Mouse (Mus musculus) erythroblast, adult 5-6 weeks (primary cell): ENCODE measurements around the gene Med23. TPM values are rescaled to one million over a fixed set of nuclear protein-coding genes. Genes with fewer than 3 reads are reported as not detected.

Source experiments
- ATAC-seq: replicated peaks from 2 replicates; pipeline ENCODE4 v1.8.0; 2016; ENCODE audit warnings: moderate number of reproducible peaks, mild to moderate bottlenecking, moderate TSS enrichment, inconsistent platforms; ENCODE audit not compliant: poor library complexity, low FRiP score, severe bottlenecking
- total RNA-seq, 2 experiments: library from RNA; stranded (forward) in 1 of 2; stranded (reverse) in 1 of 2; fragments of 150-400 nt in 1 of 2; fragments of 200-764, 138-1000 nt in 1 of 2; gene quantifications; 2 replicates each; pipeline versions ENCODE4 v1.2.3 to v1.2.4; 2015 to 2017; ENCODE audit warnings: low replicate concordance in 2 of 2

Med23 gene
- total RNA-seq, 2 experiments from 2014 or later = 5.2 to 12.2 TPM

DNA sequence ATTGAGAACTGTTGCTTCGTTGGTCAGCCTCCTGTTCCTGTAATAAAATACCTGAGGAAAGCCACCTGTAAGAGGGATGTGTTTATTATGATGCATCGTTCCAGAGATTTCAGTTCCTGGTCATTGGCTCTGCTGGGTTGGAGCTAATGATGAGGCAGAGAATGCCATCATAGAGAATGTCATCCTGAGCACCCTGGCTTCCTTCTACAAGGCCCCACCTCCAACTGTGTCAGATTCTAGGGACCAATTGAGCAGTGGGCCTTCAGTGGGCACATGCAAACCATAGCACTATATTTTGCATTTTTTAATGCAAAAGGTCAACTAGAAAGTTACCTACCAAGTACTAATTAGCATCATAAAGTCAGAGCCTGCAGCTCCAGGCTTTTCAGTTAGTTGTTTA, 6.6 kb upstream of the Med23 start:
- no peak for ATAC-seq

DNA sequence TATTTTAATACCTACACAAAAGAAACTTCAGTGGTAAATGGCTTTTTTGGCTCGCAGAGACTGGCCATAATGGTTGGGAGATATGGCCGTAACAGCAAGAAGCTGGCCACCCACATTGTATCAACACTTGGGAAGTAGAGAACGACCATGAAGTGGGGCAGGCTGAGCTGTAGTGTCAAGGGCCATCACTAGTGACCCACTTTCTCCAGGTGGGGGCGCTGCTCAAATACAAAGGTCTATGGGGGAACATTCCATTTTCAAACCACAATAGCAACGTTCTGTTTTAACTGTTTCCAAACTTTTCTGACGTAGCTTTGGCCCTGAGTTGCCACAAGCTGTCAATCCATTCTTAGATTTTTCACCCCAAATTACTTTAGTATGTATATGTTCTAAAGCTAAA, 5.4 kb upstream of the Med23 start:
- no peak for ATAC-seq

DNA sequence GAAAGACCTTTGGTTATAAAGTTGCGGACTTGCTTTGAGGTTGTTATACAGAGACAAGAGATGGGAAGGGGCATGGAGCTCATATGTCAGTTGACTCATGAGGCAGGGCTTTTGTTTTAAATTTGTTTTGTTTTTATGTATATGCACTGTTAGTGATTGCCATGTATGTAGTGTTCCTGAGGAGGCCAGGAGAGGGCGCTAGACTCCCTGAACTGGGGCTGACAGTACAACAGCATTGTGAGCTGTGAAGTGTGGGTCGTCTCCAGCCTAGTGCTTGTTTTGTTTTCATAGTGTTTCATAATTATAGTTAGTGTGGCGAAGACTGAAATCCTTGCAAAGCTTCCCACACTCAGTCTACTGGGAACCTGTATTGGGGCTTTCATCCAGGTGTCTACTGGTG, 3.8 kb downstream of the Med23 start:
- no peak for ATAC-seq

DNA sequence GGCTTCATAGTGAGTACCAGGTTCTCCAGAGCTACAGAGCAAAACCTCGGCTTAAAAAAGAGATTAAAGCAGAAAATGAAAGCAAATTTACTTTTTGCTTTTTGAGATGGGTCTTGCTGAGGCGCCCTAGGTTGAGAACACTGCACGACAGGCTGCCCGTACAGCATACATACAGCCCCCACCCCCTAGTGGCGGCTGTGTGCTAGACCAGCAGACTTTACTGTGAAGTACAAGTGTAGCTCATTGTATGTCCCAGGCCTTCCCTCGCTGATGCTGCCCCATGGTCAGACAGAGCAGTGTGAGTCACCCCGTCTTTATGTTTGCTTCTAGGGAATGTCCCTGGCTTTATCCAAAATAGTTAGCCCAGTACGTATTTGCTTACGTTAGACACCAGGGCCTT, 16.2 kb downstream of the Med23 start:
- no peak for ATAC-seq

DNA sequence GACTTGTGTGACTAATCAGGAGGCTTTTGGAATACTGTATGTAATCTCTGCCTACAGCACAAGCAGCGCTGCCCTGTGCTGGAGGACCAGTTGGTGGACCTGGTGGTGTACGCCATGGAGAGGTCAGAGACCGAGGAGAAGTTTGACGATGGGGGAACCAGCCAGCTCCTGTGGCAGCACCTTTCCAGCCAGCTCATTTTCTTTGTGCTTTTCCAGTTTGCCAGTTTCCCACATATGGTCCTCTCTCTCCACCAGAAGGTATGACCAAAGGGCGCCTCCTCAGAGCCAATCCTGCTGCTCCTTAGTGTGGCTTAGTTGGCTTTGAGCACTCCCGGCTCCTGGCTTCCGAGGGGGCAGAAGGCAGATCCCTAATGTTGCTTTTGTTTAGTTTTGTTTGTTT, 18.6 kb downstream of the Med23 start:
- ATAC-seq = no peak

DNA sequence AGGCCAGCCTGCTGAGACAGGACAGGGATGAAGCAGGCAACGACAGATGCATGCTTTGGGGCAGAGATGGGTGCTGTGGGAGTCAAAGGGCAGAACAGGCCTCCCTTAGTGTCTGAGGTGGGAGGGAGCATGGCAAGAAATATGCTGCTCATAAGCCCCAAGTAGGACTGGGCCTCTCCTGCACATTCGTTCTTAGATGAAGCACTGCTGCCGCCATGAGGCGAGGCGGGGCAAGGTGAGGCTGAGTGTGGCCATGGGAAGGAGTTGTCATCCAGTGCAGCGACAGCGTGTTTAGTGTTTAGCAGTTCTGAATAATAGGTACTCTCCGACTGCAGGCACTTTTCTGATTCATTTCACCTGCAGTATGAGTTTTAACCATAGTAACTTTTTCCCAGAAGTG, 26.1 kb downstream of the Med23 start:
- no peak for ATAC-seq

DNA sequence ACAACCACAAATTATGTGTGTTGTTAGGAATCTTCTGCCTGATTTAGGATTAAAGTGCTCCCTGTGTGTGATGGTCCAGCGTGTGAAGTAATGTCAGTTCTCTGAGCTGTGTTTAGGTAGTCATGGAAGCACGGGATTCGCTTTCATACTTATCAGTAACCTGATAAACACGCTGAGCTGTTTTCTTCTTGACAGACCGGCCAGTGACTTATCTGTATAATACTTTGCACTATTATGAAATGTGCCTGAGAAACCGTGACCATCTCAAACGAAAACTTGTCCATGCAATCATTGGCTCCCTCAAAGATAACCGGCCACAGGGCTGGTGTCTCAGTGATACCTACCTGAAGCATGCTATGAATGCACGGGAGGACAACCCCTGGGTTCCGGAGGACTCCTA, 35.8 kb downstream of the Med23 start:
- ATAC-seq = no peak

DNA sequence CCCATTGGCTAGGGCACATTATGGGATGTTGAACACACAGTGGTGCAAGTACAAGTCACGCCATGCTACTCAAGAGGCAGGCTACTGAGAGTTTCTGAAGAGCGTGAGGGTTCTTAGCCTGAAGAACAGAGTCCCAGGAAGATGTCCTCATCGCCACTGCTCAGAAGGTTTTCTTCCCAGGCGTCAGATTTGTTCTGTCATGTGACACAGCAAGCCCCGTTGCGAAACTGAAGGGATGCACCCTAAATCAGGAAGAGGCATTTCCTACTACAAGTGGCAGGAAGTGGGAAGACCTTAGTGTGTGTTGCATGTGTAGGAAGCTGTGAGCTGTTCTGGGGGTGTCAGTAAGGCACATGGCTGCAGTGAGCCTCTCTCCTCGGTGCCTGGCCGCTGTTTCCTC, 41.4 kb downstream of the Med23 start:
- ATAC-seq = no peak

DNA sequence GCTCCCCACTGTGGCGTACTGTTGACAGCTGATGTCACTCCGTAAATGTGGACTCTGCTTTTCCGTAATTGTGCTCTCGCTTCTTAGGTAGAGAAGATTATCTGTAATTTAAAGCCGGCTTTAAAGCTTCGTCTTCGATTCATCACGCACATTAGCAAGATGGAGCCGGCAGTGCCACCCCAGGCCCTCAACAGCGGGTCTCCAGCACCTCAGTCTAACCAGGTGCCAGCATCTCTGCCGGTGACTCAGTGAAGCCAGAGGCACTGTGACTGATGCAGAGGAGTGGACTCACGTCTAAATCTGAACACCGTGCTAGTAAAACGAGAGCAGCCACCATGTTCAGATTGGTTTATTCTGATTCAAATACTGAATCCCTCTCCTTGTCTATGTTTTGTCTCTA, 42.8 kb downstream of the Med23 start:
- ATAC-seq = no peak

DNA sequence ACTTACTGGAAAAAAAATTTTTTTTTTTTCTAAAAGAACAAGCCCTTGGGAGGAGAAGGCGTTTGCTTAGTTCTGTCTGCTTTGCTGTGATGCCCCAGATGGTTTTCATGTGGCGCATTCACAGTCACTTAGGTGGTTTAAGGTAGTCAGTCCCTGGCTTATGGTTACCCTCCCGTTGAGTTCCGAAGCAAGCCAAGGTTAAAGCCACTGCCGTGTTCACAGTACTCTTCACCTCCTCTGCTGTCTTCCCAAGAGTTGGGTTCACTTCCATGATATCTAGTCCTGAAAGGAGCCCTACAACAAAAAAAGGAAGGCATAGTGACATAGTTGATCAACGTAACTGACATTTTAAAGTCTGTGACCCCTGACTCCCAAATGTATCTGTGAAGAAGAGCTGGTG, 45.7 kb downstream of the Med23 start:
- ATAC-seq = no peak

DNA sequence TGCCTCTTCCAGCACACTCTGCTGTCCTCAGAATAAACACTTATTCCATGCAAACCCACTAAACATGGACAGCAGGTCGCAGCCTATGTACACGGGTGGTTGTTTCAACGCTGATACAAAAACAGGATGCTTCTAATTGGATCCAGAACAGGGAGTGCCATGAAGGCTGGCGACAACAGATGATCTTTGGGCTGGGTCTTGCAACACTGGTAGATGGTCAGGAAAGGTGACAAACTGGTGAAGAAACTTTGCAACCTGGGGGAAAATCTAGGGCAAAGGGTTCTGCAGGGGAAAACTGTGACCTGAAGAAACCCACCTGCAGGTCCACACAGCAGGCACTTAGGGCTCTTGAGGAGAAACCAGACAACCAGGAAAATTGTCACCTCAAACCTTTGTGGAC, 53.2 kb downstream of the Med23 start:
- ATAC-seq = no peak

DNA sequence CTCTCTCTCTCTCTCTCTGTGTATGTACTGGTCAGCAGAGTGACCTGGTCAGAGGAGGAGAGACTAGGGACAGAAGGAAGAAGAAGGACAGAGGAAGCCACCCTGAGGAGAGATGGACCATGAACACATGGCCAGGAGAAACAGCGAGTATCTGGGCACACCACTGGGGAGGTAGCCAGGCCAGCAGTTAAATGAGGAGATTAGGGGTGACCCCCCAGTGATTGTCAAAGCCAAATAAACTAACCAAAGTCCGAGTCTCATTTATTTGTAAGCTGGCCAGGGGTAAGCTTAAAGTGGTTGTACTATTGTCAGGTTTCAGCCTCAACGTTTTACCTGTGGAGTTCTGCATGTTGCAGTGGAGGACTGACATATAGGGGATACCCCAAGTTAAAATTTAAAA, 54.5 kb downstream of the Med23 start:
- ATAC-seq = no peak

DNA sequence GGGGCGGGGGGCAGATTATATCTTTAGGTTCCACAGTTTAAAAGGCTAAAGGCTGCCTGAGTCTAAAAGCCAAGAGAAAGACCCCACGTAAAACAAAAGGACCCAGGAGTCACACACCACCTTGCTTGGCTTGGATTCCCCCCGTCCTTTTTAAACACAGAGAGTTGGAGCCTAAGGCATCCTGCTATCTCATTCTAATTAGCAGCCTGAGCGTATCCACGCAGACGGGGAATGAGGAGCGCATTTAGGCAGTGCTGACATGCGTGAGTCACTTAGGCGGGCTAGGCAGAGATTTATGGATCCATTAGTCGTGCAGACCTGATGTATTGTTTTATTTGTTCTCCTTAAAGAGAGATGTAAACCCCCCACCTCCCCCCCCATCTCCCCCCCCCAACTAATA, 56.6 kb downstream of the Med23 start:
- no peak for ATAC-seq

DNA sequence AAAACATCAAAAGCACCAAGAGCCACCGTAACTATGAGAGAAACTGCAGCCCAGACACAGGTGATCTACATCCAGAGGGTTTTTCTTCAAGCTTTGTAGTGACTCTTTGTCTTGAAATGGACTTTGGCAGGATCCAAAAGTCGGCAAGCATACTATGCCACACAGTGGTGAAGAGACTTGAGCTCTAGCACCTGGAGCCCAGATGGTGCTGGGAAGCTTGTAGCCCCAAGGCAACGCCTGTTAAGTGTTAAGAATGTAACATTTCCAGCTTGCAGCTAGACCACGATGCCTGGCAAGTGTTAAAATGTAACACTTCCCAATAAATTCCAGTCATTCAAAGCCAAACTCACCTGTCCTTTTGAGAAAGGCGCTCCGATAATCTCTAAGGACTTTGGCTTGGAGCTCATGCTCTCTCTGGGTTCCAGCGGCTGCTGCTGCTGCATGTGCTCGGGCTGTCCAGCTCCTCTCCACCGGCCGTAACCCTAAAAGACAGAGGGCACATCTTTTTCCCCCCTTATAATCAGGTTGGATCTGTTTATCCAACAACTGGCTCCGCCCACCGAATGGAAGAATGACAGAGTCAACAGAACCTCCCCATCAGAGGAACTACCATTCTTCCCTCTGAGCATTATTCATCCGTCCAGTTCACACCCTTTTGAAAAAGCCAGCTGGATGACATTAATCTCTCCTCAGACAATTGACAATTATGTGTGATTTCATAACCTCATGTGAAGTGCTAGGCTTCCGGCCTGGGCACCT, 57.4 kb downstream of the Med23 start, which contains the start of gene Arg1:
Arg1 (minus strand) TSS at position 523 of the 759 bp plus-strand sequence.
- no peak for ATAC-seq

DNA sequence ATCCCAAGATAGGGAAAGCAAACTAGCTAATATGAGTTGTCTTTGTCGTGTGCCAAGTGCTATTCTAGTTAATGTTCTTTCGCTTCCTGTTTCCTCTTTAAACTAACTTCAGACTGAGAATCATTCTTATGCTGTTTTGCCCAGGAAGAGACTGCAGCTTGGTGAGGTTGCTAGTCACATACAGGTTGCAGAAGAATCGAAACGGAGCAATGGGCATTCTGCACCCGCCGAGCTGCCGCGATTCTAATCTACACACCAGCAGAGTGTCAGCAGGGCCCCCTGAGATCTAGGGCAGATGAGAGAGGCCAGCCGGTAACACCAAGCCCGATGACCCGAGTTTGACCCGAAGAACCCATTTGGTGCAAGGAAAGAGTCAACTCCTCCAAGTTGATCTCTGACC, 58.3 kb downstream of the Med23 start:
- no peak for ATAC-seq

DNA sequence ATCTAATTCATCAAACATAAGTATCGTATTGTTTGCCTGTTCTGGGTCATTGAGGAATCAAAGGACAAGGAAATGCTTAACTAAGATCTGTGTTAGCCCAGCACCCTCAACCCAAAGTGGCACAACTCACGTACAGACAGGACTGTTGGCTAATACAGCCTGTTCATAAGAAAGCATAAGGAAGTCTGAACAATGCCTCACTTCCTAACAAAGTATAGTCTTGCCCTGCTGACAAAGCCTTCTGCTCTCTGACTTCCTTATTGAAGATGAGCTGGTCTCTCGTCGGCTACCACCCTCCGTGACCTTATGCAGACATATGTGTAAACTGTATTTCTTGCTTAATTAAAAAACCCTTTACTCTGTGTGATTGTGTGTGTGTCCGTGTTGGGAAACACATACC, 60.4 kb downstream of the Med23 start:
- no peak for ATAC-seq

DNA sequence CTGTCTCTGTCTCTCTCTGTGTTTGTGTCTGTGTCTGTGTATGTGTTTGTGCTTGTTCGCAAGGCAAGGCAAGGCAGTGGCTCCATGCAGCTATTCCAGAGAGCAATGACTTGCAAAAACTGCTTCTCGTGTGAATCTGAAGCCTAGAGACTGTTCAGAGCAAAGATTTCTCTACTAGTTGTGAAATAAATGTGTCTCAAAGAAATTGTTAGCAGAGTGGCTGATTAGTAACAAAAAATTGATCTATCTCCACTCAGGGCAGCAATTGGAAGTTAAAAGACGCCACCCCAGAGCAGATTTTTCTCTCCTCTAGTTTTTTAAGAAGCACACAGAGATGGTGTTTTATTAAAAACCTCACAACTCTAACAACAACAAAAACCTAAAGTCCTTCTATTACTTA, 78.1 kb downstream of the Med23 start:
- ATAC-seq = no peak

DNA sequence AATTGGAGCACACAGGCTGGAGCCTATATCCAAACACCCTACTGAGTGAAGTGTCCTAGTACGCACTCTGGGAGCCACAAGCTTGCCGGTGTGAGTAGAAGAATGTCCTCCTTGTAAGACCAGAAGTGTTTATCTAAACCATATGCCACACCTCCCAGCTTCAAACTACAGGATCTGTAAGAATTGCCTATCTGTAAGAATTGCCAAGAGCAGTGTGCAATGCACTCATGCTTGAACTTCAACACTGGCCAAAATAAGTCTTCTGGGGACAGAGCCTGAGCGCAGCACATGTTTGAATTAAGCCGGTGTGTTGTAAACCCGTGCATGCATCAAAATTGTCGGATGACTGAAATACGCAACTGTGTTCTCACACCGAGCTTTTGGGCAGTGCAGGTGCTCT, 78.5 kb downstream of the Med23 start:
- no peak for ATAC-seq

DNA sequence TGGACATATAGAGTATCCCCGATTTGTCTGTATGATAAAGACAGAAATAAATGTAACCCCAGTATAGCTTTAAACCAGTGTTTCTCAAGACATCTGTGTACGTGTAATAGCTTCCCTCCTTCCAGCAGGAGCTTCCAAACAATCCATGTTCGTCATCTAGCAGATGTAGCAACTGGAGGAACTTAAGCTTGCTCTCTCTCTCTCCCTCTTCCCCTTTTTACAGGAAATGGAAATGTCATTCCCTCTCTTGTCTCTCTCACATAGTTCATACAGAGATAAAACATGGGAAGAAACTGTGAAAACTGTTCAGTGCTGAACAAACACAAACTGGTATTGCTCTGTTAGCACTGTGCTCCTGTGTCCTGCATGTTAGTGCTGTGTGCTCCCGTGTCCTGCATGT, 80.4 kb downstream of the Med23 start:
- ATAC-seq = no peak

DNA sequence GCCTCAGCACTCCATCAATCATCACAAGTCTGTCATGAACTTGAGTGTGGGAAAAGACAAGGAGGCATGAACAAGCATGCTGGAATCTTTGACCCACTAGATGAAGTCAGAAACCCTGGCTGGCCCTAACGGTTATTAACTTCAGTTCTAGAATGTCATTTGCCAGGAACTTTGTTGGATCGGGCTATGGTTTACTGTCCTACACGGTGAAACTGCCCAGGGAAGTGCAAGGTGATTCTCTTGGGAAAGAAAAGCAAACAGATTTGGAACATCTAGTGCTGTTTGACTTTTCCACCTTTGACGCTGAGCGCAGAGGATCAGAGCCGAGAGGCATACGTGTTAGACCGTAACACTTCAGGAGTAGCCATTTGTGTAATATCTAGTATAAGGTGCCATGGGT, 81.8 kb downstream of the Med23 start:
- no peak for ATAC-seq

DNA sequence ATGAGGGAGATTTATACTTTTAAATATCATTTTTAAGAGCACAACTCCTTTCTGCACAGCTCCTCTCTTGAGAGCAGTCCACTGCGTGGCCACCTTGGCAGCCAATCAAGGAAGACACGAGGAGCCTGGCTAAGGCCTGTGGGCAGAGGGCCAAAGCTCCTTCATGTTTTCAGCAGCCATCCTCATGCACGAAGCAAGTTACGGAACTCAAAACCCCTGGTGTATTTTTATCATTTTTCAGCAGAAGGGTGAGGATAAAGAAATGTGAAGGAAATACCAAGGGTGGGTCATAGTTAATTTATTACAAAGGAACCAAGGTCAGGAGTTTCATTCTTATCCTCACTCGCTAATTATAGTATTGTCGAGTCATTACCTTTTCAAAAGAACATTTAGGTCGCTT, 82.8 kb downstream of the Med23 start:
- ATAC-seq = no peak

DNA sequence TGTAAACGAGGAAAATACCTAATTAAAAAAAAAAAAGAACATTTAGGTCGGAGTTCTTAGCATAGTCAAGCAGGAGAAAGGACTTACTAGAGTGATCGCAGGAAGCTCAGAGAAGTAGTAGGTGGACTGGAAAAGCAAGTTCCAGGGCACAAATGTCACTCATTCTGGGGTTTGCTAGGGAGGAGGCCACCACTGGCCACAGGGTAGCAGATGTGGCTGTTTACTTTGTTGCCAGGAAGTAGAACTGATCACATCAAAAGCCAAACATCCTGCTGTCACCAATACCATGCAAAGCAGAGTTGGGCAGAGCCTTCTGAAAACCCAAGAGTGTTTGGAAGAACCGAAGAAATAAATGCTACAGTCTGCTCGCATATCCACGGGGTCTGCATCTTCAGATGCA, 84.1 kb downstream of the Med23 start:
- ATAC-seq = no peak
